Mouse (Mus musculus) gastrocnemius, adult 18-20 months (tissue): ENCODE measurements around the gene Selenoi. TPM values are rescaled to one million over a fixed set of nuclear protein-coding genes. Genes with fewer than 3 reads are reported as not detected.

Source experiments
- DNase-seq: peaks from one replicate; pipeline ENCODE4 v3.0.0; 2021; ENCODE audit warnings: low spot score
- total RNA-seq, 2 experiments: library from RNA; stranded (reverse); gene quantifications; 2 replicates each; pipeline ENCODE4 v1.2.3; 2021

The Selenoi gene
- total RNA-seq, 2 experiments from 2014 or later, result 8.3 to 9.1 TPM

DNA sequence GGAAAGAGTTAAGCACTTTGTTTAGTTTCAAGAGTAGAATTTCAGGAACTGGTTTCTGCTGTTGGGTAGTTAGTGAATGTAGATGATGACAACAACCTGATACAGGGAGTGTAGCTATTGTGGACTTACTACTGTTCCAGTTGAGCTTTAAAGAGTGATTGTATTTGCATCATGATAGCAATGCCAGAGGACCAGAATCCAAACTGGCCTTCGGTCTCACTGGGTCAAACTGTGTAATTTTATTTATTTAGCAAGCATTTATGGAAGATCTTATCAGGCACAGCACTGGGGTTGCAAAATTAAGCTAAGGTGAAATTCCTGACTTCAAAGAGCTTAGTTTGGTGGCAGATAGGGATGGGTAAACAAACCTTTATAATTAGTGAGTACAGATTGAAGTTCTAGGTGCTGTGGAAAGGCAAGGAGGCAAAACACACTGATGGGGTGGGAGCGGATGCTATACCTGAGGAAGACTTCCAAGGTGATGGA is 3.3 kb downstream of the Selenoi start:
- DNase-seq, result no peak

GRCm38 (mm10) chr5:30238533-30238932 is 6.2 kb downstream of the Selenoi start:
- DNase-seq, result no peak

GRCm38 (mm10) chr5:30240552-30240951 is 8.2 kb downstream of the Selenoi start:
- DNase-seq, result no peak

DNA sequence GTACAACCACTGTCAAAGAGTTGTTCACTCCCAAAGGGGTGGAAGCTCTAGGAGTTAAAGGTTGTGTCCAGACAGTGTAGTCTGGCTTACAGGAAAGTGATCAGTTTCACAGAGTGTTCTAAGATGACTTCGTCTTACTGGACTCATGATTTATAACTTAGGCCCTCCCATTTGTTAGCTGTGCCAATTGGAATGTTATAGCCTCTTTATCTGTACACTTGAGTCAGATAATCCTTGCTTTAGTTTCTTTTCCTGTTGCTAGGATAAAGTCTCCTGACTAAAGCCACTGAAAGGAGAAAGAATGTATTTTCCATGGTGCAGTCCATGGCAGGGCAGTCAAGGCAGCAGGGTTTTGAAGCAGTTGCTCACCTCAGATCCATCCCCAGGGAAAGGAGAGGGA is 10.0 kb downstream of the Selenoi start:
- no peak for DNase-seq

GRCm38 (mm10) chr5:30243741-30244140 is 11.4 kb downstream of the Selenoi start:
- no peak for DNase-seq

GRCm38 (mm10) chr5:30245861-30246416 is 13.6 kb downstream of the Selenoi start:
- no peak for DNase-seq

- DNase-seq, result no peak
These were observed 15.3 kb downstream of the Selenoi start for GRCm38 (mm10) chr5:30247666-30248065.

- no peak for DNase-seq
These were observed 23.4 kb downstream of the Selenoi start for GRCm38 (mm10) chr5:30255567-30256354.

DNA sequence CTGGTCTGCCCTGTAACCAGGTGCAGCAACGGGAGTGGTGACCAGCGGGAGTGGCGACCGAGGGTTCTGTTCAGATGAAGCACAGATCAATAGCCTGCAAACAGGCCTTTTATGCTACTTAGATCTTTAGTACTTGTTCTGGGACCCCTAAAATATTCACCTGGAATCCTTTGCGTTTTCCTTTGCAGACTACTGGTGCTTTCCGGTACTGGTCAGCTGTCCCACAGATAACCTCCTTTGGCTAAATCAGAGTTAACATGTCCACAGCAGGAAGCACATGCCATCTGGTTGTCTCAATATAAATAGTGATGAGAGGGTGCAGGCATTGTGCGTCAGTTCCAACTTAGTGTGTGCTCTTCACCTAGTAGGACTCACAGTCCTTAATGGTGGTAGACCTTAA is 26.4 kb downstream of the Selenoi start:
- DNase-seq, result no peak

DNA sequence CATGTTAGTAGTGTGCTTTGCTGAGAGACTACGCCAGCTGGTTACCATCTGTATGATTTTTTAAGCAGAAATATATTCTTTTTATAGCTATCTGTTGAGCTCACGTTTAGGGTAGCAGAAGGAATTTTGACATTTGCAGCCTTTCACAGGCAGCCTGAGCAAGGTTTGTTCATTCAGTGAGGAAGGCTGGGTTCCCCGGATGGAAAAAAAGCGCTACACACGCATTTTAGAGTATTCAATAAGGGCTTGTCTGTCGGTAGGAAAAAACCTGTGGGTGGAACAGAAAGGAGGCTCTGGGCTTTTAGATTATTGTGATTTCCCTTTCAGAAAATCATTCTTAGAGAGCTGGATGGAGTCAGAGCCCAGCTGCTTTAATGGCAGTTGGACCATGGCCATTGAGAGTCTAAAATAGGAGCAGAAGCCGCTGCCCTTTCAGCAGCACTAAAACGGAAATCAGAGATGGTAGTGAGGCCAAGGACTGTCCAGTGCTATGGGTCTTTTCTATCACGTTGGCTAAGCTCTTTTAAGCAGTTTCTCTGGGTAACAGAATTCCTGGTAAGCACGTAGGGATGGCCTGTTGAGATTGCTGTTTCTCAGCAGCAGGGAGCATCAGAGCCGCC is 38.3 kb downstream of the Selenoi start:
- peak; percentile 64 for DNase-seq

DNA sequence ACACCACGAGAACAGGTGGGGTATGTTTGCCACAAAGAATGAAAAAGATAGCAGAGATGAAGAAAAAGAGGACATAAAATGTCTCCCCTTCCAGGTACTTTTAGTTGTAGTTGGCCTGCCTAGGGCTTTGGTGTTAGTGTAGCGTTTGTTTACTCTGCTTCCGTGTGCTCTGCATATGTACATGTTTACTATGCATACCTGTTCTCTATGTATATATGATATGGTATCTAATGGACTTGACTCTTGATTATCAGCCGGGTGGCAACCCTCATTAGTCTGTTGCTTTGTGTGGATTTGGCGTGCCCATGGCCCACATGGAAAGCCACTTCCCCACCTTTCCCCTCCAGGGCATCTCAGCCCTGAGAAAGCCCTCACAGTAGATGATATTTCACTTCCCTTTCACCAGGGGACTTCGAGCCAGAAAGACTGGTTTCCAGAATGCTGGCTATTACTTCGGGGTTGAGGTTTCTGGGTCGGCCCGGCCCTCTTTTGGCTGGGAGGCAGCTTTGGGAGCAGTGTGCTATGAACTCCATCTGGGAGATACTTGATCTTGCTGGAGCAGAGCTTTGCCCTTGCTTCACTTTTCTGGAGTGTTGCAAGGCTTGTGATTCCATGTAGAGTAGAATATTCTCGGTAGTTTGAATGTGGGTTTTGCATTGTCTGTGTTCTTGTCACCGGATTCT is 39.4 kb downstream of the Selenoi start:
- peak; percentile 64 for DNase-seq

- DNase-seq, result no peak
These were observed 44.0 kb downstream of the Selenoi start for GRCm38 (mm10) chr5:30276361-30276760.

- DNase-seq, result no peak
These were observed 46.6 kb downstream of the Selenoi start for GRCm38 (mm10) chr5:30278952-30279351.

GRCm38 (mm10) chr5:30279446-30279845 is 47.1 kb downstream of the Selenoi start:
- DNase-seq, result no peak

DNA sequence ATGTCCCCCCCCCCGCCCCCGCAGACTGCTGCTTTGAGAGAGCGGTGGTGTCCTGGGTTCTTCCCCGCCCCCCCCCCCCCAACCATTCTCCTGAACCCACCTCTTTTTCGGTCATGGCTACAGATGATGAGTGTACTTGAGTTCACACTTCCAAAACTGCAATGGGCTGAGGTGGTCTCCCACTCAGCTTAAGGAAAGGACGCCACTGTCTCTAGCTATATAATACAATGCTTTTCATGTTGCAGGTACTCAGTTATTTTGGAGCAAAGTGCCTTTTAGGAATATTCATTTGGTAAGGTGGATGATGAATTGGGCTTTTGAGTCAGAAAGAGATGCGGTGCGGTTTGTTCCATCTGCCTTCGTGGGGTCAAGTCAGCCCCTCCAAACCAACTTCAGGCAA is 48.5 kb downstream of the Selenoi start:
- no peak for DNase-seq

- peak; percentile 8 for DNase-seq
These were observed 48.9 kb downstream of the Selenoi start, which contains the start of gene Drc1 for GRCm38 (mm10) chr5:30281291-30281732. TSS of gene Drc1 (plus strand) at chr5:30281388.

DNA sequence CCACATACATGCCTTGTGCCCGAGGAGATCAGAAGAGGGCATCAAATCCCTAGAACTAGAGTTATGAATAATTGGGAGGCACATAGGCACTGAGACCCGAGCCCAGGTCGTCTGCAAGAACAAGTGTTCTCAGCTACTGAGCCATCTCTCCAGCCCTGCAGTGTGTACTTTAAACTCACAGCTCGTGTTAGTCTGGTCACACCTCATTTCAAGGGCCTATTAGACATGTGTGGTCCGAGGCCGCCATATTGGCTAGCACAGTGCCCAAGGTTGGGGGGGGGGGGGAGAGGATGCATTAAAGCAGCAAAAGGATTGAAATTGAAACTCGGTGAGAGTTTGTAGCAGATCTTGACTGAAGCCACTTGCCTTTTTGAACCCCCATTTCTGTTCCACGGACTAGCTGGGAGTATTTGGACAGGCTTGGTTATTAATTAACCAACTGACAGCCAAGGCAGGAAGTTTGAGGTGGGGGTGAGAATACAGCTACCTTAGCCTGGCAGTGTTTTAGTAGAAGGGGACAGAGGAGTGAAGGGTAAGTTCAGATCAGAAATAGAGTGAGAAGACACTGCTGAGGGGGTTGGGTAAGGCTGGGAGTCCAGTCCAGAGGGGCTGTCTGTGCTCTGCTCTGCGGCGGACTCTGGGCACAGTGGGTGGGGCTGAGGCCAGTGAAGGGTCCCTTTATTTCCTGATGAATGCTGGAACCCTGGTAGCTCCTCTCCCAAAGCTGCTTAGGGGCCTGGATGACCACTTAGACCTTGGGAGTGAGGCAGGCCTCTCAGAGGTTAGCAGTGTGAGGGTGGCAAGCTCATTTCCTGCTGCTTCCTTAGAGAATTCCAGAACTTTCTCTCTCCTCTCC is 53.8 kb downstream of the Selenoi start:
- DNase-seq, result no peak

DNA sequence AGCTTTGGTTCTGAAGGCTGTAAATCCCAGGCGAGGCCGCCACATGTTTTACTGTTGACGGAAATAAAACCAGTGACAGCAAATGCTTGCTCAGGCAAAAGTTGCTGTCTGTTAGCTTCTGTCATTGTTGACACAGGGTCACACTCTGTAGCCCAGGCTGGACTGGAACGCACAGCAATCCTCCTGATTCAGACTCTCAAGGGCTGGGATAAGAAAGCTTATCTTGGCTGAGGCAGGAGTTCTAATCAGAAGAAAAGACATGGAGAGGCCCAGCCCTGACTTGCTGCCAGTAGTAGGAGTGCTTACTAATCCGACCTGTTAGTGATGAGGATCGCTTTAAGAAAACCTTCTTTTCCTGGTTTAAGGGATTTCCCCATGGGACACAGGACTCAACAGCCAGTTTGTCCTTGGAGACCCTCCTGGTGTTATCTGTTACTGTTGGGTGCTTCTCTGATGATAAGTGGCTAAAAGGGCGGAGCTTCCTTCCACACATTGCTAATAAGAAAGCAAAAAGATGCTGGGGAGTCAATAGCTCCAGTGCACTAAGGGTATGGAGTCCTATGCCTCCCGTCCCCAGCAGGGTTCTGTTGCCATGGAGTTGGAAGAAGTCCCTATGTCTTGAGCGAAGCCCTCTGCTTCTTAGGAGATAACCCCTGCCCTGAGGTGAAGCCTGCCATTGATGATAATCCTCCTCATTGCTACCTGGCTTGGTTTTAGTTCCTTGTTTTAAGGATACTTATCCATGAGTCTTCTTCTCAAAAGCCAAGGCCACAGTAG is 54.9 kb downstream of the Selenoi start:
- DNase-seq, result no peak
